Mouse (Mus musculus) small intestine, adult 2 months (tissue): ENCODE measurements around the gene Fam166b.

Source experiments
- CTCF ChIP-seq: fragments of 200-500 bp; IDR thresholded peaks from 2 replicates; pipeline ENCODE4 v1.5.1; 2012; ENCODE audit warnings: low read depth, mild to moderate bottlenecking, control low read depth, inconsistent platforms, low read length, moderate library complexity, mixed read lengths; ENCODE audit not compliant: insufficient replicate concordance, insufficient read length; ENCODE audit errors: extremely low read depth
- POLR2A ChIP-seq: fragments of 200-500 bp; IDR thresholded peaks from 2 replicates; pipeline ENCODE4 v1.6.1; 2012; ENCODE audit warnings: low read depth, mild to moderate bottlenecking, control low read depth, inconsistent platforms, low read length, moderate library complexity

GRCm38 (mm10) chr4:43407071-43407920 is 21.6 kb downstream of the Fam166b start:
- TF ChIP-seq CTCF (no peak), POLR2A (no peak)
